Mouse (Mus musculus): Measurements from ENCODE around the gene Phactr2. TPM values are rescaled to one million over a fixed set of nuclear protein-coding genes. Genes with fewer than 3 reads are reported as not detected.
"Not testable (repeated sequence)": the region's sequence is repeated elsewhere in the genome, so short reads cannot be mapped to it uniquely, and the experiment has no call there.

Gene Phactr2
- 10 to 100 TPM; 32.1 to 39.0 TPM for total RNA-seq (2021)
- long read RNA-seq, experiment 1, partial matches to known transcripts: 3 of 12 reads
- long read RNA-seq, experiment 1, other reads (novel, unspliced or antisense): 5 of 12 reads
- long read RNA-seq, experiment 2, partial matches to known transcripts: 0 of 3 reads
- long read RNA-seq, experiment 2, other reads (novel, unspliced or antisense): 0 of 3 reads

DNA sequence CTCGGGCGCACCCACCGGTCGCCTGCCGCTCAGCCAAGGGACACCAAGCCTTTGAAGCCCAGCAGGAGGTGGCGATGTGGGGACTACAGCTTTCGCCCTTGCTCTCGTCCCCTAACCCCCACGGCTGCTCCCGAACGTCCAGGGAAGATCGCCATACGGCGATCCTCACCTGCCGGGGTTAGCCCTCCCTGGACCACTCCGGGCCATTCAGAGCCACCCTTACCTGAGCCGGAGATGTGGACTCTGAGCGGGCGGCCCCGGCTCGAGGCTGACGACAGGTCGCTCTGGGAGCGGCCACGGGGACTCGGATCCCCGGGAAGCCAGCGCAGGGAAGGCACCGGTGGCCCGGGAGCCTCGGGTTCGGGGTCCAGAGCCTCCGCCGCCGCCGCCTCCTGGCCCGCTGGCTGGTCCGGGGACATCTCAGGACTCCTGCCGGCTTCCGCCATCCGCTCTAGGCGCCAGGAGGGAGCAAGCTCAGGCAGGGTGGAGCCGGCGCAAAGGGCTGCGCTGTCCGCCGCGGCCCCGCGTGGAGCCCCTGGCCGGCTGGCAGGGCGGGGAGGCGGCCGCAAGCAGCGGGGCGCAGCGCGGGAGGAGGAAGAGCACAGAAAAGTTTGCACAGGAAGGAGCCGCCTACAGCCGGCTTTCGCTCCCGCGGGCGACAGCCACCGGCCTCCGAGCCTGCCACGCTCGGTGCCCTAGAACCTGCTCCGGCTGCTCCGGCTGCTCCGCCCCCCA, at the start of gene Phactr2:
Gene Phactr2 (minus strand): TSS at position 580 of the 735 bp plus-strand sequence.
- DNase-seq: peak; percentile 57

DNA sequence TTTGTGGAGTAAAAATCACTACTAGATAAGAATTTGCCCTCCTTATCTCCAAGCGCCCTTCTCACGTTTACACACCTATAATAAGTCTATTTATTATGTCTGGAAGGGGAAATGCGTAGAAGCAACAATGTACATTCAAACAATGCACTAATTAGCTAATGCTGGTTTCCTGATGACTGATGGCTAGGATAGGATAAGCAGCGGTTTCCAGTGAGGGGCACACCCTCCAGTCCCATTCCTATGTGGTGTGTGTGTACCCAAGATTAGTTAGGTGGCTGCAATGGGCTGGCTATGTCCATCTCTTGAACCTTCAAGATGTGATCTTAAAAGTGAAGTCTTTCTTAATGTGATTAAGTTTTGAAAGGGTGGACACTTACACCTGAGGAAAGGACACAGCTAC, 47.6 kb upstream of the Phactr2 start:
- DNase-seq: no peak

DNA sequence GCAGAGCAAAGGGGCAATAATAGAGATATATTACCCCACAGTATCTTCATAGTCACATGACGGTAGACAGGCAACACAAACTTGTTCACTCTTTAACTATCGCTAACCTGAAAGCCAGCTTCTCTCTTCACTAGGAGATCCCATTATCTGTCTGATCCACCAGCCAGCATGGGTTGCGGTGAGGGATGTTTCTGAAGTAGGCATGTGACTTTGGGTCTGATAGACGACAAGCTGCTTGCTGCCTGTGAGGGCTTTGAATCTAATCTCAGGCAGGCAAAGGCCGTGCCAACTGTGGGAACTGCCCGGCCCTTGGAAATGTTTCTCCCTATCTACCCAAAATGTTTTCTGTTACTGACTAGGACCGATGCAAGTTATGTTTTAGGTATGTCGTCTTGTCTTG, 28.2 kb upstream of the Phactr2 start:
- DNase-seq: no peak

DNA sequence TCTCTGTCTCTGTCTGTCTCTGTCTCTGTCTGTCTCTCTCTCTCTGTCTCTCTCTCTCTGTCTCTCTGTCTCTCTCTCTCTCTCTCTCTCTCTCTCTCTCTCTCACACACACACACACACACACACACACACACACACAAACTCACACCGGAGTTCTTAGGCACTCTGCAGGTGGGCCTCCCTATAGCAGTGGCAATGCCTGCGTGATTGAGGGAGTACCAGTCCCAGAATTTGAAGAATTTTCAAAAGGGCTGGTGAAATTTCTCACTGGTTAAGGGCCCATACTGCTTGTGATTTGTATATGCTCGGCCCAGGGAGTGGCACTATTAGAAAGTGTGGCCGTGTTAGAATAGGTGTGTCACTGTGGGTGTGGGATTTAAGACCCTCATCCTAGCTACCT, 27.3 kb upstream of the Phactr2 start:
- not testable (repeated sequence) for DNase-seq

DNA sequence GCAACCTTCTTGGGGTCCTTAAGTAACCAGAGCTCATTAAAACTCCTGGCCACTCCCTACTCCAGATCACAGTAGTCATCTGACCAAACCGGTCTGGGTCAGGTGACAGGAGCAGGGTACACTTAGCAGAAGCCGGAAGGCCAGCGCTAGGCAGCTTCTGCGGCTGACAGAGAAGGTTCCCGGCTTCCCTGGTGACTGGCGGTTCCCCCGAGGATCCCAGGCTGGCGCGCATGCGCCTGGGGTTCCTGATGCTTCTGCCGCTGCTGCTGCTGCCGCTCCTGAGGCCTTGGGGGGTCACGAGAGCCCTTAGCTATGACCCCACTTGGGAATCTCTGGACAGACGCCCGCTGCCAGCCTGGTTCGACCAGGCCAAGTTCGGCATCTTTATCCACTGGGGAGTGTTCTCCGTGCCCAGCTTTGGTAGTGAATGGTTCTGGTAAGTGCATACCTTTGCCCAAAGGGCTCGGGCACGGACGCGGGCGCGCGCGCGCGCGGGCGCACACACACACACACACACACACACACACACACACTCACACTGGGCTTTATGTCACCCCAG, 26.8 kb upstream of the Phactr2 start:
- peak; percentile 91 for DNase-seq

DNA sequence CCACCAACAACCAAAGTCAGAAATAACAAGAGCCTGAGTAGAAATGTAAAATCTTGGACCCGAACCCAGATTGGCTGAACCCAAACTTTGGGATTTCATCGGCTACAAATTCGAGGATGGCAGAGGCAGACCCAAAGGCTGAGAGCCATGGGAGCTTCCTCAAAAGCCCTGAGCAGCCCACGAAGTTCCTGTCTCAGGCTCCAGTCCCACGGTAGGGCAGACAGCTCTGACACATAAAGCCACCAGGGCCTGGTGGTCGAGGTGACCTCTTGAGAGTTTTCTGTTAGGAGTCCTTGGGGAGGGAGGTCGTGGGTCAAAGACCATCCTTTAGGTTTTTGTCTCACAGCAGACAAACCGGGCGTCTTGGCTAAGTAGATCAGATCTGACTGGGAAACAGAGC, 26.3 kb upstream of the Phactr2 start:
- peak; percentile 8 for DNase-seq

DNA sequence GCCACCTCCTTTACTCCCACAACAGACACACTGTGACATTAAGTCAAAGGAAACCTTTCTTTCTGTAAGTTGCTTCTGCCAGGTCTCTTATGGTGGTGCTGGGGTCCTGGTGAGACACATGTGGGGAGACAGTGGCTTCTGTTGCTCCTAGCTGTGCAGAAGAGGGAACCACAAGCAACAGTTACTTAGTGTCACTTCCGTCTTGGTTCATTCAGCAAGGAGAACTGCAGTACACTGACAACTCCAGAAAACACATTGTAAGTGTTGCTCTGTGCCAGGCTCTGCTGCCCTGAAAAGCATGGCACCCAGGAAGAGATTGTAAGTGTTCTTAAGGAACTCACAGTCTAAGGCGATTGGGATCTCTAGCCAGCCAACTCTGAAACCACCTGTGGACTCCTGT, 25.1 kb upstream of the Phactr2 start, which contains the start of gene Fuca2:
Gene Fuca2 (plus strand): TSS at position 210 of the 400 bp plus-strand sequence.
- DNase-seq: no peak

DNA sequence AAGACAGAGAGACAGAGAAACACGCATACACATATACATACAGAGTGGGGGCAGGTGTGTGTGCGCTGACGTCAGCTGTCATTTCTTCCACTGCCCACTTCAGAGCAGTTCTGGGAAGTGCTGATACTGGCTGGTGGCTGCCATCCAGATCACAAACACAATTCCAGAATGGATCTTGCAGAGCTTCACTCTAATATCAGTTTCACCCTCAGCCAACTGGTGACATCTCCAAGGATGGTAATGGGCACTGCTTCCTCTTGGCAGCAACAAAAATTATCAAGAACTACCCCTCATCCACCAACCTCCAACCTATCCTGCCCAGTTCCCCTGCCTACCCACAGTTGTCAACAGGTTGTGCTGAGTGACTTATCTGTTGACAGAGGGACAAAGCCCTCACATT, 22.1 kb upstream of the Phactr2 start:
- DNase-seq: no peak

DNA sequence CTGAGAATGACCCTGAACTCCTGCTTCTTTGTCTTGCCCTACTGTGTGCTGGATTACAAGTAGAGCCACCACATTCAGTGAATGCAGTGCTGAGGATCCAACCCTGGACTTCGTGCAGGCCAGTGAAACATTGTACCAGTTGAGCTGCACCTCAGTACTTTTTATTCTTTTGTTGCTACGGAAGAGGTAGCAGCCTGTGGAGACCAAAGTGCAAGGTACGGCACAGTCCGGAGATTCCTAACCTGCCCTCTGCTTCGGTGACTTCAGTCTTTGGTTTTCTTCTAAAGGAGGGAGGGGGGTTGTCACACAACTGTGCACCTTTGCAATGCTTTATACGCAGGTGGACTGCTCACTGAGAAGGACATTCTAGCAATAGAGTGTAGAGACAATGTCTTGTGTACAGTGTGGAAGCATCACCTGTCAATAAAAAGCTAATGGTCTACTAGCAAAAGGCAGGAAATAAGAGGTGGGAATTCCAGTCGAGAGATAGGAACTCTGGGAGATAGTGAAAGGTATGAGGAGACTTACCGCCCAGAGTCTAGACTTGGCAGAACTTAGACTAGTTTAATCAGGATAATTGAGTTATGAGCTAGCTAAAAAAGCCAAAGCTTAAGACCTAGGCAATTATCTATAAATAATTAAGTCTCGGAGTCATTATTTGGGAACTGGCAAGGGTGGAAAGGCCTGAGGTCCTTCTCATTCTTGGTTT, 19.9 kb upstream of the Phactr2 start:
- DNase-seq: no peak

DNA sequence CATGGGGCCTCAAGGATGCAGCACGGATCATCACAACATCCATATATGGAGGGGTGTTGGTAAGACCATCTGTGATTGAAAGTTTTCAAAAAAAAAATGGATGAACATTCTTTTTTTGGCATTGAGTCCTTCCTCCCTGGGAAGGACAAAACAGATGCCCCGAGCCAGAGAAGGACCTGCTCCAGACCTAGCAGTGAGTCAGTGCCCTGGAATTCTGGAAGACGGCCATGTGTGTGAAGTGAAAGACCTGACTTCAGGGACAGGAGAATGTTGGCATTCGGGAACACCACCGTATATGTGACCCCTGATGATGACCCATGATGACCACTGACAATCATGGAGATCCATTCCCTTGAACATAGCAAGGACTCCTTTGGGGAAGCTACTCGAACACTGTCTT, 15.5 kb upstream of the Phactr2 start:
- DNase-seq: peak; percentile 42

DNA sequence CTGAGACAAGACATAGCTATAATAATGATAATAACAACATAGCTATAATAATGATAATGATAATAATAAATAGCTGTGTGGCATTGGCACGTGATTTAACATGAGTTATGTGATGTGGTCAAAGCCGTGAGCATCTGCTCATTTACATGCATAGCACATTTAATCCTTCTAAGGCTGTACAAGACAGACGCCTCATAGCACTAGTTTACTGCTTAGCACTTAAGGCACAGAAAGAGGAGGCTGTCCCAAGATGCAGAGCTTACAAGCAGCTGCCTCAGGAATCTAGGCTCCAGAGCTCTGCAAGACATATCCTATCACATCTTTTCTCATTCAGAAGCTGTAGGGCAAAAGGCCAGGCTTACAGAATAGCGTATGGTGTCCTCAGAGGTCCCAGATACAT, 11.7 kb upstream of the Phactr2 start:
- no peak for DNase-seq

DNA sequence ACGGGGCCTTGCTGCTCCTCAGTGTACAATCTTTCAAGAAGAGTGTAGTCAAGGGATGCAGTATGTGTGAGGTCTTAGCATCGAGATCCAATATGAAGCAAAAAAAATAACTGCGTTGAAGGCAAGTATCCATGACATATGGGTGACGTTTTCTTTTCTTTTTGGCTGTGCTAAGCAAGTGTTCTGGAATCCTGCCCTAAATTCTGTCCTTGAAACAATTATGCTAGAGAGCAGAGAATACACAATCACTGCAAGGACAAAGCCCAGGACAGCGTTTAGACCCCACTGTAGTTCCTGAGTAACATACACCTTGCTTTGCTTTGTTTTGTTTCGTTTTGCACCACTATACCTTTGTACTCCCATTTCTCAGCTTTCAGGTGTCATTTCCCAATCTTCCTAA, 5.1 kb upstream of the Phactr2 start:
- no peak for DNase-seq

DNA sequence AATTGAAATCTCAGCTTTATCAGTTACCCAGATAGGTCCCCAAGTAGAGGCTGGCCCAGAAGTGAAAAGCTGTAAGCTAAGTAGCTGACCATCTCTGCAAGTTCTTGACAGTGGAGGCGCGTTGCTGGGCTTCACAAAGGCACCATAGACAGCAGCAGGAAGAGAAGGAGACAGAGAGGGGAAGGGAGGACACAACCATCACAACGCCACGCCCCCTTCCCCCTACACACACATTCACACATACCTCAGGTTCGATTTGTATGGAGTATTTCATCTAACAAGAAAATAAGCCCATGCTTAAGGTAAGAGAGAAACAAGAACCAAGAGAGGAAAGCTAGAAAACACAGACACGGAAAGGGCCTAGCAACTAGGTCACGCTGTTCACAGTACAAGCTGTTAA, 909 bp upstream of the Phactr2 start:
- DNase-seq: no peak

DNA sequence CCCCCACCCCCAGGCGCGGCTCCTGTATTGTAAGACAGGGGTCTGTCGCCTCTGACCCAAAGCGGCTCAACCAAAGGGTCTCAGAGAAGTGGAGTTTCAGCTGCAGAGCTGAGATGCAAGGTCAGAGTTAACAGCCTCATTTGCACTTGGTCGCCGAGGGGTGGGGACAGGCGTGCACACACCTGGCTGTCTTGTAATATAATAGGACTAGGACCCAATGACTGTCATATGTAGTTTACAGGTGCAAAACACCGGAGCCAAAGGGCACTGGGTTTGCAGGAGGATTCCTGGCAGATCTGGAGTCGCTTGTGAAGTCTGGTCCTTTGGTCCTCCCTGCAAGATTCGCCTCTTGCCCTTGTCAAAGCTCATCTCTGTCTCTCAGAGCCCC, 350 bp upstream of the Phactr2 start:
- DNase-seq: no peak

DNA sequence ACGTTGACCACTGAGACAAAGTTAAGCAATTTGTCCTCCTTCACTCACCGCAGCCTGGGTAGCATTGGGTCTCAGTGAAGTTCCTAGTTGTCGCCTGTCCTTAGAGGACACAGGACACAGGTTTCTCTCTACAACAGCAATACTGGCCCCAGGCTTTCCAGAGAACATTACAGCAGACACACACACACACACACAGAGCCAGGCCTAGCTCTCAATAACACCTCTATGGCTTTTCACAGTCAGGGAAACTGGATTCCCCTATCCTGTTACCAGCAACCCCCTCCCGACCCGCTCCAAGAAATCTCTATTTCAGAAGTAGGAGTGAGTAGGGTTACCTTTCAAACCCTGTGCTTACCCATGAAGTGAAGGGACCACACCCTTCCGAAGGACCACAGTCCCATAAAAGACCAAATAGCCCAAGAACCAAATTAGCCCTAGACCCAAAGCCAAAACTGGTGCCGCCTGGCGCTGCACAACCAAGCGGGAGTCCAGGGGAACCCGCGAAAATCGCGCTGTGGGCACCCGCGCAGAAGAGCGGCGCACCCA, 852 bp downstream of the Phactr2 start:
- no peak for DNase-seq

DNA sequence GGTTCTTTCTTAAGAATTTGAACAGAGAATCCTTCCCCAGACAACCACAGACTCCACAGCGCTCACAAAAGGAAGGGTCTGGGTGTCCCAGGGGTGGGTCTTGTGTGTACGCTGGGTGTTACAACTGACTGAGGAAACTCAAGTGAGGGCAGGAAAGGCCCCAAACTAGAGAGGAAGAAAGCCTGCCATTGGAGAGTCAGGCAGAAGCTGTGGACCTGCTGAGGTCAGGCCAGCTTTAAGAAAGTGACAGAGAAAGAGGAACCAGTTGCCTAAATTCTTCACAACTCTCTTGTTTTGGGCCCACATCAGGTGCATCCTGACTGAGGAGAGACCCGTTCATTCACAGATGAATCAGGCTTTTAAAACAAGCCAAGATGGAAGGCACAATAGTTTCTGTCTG, 4.0 kb downstream of the Phactr2 start:
- no peak for DNase-seq

DNA sequence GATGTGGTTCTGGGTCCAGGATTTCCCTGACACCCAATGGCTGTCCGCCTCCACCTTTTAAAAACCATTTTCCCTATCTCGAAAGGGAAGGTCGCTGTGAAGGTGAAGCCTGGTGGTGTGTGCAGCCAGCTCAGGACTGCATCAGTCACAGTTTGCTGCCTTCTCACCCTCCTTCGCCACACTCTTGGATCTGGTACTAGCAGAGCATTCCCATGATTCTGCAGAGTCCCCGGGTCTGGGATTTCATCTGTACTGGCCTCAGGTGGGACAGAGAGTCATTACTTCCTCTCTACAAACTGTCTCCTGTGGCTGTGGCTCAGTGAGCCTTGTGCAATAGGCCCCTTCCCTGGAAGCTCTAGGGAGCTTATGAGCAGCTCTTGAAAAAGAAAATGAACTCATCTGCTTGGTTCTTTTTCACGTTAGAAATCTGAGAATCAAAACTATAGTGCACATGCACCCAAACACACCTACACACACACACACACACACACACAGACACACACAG, 6.1 kb downstream of the Phactr2 start:
- not testable (repeated sequence) for DNase-seq

DNA sequence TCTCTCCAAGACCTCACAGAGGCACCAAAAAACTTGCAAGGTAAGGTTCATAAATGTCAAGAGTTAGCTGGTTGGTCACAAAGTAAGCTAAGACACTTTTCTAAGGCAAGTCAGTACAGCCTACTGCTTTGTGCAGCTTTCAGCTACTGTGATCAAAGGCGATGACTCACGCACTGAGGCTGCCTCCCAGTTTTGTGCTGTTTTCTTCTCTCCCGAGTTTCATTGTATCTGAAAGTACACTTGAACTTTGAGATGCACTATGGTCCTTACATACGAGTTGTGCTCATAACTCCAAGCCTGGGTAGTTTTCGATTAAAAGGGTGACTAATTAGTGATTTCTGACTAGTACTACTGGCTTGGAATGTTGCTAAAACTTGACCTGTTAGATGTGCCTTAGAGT, 7.3 kb downstream of the Phactr2 start:
- DNase-seq: no peak

DNA sequence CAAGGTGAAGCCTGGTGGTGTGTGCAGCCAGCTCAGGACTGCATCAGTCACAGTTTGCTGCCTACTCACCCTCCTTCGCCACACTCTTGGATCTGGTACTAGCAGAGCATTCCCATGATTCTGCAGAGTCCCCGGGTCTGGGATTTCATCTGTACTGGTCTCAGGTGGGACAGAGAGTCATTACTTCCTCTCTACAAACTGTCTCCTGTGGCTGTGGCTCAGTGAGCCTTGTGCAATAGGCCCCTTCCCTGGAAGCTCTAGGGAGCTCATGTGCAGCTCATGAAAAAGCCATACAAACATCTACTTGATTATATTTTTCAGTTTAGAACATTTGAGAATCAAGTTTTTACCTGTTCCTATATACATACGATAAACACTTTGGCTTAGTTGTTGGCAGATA, 9.9 kb downstream of the Phactr2 start:
- DNase-seq: not testable (repeated sequence)

DNA sequence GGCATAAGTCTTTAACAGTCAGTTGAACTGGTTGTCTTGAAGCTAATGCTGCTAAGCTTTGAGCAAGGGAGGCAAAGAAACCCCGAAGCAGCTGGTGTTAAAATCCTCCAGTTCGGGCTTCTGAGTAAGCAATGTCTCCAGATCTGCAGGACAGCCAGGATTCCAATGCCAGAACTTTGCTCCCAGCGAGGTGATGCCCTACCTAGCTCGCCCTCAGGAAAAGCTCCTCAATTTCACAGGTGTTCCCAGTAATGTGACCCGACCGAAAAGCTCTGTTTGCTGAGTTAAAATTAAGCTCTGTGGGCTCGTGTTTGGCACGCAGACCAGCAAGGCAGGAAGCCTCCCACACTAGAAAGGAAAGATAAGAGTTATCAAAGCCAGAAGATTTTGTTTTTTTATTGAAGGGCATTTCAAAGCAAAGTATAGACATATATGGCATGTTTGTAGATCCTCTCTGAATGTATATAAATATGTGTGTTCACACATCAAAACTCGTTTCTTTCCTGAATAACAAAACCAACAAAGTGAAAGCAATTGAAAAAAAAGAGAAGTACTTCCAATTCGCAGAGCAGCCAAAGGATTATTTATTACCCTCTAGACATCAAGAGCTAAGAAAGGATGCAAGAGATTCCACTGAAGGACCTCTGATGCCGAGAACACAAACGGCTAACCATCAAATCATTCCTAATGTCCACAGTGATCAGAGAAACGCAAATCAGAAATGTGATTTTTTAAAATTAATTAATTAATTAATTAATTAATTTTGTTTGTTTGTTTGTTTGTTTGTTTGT, 20.8 kb downstream of the Phactr2 start:
- DNase-seq: no peak

DNA sequence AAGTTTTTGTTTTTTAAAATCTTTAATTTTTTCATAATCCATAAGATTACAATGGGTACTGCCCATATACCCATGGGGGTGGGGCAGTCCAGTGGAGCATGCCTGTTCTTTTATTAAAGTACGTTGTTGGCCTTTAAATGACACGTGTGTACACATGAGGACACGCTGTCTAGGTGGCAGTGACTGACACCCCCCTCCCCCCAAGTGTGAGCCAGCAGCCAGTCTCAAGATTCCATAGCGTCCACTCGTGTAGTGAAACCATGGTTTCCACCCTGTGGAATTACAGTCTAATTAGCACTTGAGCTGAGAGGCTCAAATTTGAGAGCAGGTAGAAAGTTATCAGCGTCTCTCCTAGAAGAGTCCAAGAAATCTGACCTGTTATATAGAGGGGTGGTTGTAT, 22.6 kb downstream of the Phactr2 start:
- DNase-seq: no peak
